Mouse (Mus musculus) c-Kit-positive CD71-positive TER-119-negative erythroid progenitor cells, embryonic 14.5 days (primary cell): ENCODE data around the gene Slco3a1.

ENCODE experiments used
- DNase-seq: peaks from one replicate; pipeline ENCODE4 v3.0.0-alpha.2; 2013; ENCODE audit warnings: low read depth

The Slco3a1 gene

DNA sequence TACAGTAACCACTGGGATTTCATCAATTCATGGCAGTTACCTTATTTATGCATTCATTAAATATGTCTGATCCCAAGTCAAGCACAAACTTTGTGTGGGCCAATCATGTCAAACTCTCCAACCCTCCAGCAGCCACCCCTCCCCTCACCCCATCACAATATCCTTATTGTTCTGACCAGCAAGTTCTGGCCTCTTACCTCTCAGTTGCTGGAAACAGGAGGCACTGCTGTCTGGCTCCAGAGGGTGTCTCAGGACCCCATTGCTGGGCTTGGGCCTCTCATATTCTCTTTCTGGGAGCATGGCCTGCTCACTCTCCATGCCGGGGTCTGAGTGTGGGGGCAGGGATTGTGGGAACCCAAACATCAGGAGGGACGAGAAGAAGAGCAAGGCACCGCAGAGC is 208.1 kb downstream of the Slco3a1 start:
- DNase-seq: no peak

DNA sequence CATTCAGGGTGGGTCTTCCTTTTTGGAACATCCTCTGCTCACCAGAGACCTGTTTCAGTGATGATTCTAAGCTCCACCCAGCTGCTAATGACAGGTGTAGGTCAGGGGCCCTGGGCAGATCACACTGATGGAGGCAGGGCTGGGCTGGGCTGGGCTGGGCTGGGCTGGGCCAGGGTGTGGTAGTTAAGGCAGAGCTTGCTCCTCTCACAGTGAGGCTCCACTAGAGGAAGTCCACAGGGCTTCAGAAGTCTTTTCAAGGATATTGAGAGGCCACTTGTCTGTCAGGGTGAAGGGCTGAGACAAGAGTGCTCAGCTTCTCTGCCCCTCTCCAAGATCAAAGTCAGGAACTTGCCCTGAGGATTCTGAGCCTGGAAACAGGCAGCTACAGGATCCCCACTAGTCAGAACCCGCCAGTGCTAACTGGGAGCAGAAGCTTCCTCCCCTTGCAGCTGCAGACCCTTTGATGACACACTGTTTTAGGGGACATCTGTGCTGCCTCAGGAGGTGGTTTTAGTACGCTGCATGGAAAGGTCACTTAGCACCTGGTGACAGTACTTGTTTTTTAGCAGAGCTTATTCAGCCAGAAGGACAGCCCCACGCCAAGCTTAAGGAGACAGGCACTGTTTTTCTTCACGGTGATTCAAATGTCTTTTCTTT is 213.3 kb downstream of the Slco3a1 start:
- no peak for DNase-seq

DNA sequence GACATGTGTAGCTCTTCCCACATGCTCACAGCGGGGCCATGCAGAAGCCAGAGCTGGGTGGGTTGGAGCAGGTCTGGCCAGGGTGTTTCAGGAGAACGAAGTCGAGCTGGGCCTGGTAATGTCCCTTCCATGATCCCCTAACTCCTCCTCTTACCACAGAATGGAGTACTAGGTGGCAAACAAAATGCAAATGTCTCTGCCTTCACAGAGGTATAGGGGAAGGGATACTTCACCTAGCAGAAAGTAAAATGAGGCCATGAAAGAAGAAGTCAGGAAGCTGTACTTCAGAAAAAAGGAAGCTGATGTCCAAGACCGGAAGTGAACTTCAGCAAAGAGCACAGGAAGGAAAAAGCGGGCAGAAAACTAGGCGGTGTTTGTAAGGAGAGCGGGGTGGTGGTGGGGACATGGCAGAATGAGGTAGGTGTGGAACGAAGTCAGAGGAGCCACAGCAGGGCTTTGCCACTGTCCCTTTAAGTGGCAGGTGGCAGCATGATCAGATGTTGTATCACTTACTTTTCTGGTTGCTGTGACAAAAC is 214.1 kb downstream of the Slco3a1 start:
- DNase-seq: no peak

DNA sequence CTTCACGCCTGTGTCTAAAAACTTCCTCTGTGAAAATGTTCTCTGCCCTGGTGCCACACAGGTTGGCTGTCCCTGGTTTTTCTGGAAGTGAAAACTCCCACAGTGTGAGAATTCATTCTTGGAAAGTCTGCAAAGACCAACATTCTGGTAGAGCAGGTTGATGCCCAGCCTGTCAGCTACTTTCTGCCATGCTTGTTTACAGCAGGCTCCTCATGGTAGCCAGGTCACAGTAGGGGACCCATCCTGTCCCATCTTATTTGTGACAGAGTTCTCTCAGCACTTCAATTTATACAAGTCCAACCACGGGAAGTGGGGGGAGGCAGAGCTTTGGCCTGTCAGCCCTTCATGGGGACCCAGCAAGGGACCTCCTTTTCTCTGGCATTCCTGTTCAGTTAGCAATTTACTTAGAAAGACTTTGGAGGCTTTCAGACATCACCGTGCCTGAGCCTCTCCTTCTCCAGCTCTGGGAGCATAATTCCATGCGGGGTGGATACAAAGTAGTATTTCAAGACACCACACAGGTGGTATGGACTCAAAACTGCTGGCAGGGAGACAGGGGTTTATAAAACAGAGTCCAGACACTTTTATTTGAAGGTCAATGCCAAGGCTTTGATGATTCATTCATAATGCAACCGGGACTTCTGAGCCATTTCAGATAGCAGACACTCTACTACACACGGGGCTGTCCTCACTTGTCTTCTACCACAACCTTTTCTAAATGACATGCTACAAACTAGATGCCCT is 216.7 kb downstream of the Slco3a1 start:
- no peak for DNase-seq

DNA sequence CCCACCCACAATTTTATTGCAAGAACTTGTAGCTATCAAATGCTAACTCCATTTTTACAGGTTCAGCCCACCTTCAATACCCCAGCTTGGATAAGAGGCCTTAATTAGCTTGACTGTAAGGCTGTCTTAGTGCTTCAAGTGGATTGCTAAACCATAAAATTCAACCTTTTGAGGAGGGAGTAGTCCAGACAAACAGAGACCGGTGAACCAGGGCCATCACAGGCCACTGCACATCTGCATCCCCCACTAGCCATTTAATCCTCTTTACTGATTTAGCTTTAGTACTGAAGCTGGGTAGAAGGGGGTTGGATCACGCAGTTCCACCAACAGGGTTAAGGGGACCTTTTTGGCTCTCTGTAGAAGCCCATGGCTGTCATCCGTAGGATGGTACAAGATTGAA is 222.3 kb downstream of the Slco3a1 start:
- DNase-seq: no peak

DNA sequence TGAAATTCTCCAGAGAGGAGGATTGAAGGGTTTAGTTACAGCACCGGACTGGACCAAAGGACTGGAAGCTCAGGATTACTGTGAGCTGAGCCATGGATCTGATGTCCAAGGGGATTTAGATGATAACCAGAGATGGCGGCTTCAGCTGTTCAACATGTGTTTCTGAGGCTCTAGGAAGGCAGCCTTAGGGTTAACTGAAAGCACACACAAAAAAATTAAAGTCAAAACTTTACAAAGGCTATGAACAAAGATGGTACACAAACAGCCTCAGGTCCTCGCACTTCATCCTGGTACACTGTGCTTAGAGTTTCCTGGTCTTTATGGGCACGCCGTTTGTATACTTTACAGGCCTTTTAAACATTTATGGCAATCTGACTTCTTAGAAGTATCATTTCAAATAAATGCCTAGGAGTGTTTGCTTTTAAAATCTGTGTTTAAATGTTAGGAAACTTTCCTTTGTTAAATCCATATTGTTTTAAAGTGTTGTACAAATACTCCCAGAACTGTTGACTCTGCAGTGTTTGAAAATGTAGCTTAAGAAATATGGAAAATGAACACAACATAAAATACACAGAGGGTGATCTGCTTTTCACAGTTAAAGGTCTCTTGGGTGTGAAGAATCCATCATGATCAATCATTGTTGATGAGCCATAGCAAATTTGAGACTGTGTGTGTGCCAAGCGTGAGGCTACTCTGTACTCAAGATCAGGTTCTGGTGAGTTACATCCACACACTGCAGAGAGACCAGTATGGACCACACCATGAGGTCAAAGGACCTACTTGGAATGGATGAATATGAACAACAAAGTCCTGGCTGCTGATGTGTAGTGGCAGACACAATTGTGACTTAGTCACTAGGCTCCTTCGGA is 223.5 kb downstream of the Slco3a1 start:
- no peak for DNase-seq

DNA sequence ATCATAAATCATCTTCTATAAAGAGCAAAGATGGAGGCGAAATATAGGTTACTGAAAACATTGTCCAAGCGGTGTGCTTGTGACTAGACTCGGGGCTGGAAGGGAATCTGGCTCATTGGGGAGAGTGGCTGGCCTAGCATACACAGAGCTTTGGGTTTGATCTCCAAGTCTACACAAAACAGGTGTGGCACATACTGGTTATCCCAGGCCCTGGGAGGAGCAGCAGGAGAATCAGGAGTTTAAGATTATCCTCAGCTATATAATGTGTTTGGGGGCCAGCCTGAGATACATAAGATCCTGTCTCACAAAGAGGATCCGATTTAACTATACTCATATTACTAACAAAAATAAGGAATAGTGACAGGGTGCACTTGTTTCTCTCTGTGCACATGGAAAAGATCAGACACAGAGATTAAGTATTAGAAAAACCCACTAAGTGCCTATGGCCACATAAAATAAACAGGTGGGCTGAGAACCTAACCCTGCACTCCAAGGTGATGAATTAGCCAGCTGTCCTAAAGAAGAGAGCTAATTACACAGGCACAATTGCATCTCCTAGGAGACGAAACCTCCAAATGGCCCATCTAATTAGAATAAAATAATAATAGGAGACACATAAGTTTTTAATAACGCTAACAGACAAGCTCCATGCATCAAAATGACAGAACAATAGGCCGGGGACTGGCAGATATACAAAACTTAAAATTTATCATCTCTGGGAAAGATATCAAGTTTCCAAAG is 224.3 kb downstream of the Slco3a1 start:
- DNase-seq: no peak

DNA sequence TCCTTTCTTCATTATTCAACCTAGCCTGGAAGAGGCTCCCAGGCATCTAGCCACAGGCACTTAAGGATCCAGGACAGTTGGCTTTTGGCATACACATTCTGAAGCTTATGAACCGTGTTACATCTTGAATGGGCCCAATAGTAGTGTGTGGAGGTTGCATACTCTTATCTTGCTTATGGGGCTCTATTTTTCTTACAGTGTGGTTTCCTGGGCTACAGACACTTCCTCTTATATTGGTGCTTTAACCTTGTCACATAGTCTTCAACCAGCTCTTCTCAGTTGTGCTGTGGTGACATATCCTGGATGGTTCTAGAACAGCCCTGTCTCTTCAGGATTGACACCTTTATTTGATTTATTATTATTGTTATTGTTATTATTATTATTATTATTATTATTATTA is 225.6 kb downstream of the Slco3a1 start:
- no peak for DNase-seq

DNA sequence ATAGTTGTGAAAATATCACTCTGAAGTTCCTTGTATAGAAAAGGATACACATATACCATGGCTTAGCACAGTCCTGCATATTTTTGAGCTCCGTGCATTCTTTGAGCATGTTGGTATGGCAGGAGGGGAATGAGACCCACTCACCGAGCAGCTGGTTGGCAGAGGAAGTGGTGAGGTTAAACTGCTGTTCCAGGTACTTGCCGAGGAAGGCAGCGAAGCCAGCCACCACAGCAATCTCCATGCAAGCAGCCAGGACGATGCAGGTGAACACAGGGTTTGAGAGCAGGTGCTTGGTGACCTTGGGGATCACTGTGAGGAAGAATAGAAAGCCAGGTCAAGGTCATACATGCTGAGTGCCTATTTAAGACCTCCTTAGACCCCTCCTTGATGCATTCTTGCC is 226.9 kb downstream of the Slco3a1 start:
- no peak for DNase-seq

DNA sequence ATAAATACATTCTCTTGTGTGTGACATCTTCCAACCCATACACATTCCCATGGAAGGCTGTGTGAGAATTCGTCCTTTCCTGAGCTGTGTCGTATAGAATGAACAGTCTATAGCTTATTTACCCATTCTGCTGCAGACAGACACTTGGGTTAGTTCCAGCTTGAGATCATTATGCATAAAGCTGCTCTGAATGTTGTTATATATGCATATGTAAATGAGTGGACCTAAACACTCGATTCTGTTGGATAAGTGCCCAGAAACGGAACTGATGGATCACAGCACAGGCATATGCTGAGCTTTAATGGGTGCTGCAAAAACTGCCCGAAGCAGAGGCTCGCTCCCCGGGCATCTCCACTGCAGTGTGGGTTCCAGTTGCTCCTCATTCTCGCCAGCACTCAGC is 229.5 kb downstream of the Slco3a1 start:
- no peak for DNase-seq

DNA sequence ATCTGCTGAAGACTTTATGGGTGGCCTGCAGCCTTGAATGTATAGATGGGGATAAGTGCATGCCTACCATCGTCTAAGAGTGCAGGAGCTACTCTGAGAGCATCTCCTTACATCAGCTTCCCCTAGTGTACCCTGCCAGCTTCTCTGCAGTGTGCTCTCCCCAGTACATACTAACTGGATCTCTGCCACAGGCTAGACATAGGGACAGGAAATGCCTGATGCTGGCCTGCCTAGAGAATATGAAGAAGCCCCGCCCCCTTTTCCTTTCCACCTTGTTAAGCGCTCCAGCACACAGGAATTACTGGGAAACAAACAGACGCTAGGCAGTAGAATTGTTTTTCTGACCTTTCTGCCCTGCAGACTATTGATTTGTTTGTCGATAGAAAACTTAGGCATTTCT is 230.9 kb downstream of the Slco3a1 start:
- DNase-seq: no peak

DNA sequence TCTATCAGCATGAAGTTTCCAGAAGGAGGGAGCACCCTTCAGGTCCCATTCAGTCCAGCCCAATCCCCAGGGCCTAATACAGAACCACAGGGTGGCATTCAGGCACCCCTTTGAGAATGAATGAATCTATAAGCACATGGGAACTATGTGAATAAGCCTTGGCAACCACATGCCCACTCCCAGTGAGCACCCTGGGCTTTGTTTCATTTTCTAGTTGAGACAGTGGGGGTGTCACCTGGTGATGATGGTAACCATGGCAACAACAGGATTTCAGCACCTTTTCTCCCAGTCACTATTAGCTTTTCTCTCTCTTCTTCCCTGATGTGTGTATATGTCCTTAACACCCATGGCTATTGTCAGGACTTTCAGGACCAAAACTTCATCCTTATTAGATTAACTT is 231.4 kb downstream of the Slco3a1 start:
- no peak for DNase-seq

DNA sequence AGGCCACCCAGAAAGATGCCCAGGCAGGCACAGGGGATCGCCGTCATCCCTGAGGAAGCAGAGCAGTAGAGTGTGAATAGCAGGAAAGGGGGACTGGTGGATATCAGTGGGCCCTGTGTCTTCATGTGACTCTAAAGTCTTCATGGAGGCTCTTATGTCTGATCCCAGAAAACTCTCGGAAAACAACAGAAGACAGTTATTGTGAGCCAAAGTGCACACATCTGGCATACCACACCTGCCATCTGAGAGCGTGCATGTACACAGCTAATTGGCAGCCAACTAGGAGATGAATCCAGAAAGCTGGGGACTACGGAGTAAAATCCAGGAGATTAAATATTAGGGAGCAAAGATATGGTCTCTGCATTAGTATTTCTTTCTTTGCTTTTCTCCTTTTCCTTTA is 233.9 kb downstream of the Slco3a1 start:
- DNase-seq: no peak

DNA sequence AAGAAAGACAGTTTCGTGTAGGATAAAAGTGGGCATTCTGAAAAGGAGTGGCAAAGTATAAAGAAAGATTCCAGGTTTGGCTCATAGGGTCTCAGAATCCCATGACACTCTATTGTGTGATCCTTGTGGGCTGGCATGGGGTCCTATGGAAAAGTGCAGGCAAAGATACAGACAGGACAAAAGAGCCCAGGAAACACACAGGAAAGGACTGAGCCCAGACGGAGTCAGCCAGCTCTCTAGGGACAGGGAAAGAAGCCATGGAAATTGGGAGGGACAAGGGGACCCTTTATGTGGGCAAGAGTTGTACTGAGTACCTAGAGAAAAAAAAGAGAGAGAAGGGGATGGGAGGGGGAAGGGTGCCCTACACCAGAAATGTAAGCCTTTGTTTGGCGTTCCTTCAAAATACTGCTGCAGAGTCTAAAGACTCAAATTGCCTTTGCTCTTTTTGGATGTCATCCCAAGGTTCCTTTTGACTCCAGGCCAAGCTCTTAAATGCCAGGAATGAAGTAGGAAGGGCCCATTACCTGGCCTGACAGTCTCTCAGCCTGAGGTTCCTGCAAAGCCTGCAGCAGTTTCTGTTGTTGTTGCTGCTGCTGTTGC is 238.6 kb downstream of the Slco3a1 start:
- DNase-seq: no peak

DNA sequence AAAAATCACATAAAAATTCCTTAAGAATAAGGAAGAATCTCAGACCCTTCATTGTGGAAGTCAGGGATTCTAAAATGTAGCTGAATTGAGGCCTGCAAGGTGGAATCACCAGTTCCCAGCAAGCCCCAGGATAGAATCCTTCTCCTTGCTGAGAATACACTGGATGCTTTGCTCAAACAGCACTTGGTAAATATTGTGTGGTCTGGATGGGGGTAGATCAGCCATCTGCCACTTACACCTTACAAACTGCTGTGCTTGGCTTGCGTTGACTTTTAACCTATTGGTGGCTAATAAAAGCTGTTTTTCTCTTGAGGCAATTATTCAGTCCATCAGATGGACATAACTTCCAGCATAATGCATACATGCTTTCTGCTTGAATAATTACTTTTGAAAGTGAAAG is 240.3 kb downstream of the Slco3a1 start:
- no peak for DNase-seq

DNA sequence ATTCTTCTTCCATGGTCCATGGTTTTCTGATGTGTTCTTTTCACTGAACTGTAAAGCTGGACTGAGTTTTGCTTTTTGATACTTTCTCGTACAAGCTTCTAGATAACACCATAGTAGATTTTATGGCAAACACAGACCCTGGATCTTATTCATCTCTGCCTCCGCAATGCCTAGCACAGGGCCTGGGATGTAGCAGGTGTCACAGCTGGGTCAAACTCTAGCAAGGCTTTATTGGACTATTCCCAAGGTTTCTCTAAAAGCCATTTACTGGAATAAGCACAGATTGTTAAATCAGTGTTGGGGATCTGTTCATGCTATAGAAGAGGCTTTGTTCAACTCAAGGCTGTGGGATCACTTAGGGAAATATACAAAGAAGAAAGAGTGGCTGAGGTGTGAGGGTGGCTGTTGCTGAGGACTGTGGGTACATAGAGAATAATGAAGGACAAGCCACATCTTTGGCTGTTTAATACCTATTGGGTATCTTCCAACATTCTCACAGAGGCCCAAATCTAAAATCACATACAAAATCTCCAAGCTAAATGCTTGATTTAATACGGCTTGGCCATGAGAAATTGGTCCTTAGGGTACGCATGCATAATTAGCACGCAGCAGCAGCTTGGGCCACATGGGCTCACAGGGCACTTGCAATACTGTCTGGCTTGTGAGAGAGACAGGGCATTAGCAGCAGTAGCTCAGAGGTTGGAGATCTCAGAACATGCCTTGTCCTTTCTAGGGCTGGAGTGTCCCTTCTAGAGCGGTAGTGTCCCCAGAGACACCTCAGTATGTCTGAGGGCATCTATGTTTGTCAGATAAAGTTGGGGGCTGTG is 241.1 kb downstream of the Slco3a1 start:
- DNase-seq: no peak

DNA sequence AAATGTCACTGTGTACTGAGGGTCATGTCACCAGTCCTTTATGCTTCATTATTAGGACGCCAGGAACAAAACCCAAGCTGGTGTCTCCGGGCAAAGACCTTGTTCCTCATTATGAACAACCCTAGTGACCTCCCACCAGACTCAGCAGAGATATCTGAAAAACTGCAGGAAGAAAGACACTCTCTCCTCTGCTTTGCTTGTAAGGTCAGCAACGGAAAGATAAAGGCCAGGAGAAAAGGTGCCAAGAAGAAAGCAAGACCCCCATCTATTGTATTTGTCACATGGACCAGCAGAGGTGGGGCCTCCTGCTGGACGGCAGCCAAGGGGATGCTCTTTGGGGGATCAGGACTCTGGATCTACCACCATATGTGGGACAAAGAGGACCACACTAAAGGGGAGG is 243.0 kb downstream of the Slco3a1 start:
- no peak for DNase-seq

DNA sequence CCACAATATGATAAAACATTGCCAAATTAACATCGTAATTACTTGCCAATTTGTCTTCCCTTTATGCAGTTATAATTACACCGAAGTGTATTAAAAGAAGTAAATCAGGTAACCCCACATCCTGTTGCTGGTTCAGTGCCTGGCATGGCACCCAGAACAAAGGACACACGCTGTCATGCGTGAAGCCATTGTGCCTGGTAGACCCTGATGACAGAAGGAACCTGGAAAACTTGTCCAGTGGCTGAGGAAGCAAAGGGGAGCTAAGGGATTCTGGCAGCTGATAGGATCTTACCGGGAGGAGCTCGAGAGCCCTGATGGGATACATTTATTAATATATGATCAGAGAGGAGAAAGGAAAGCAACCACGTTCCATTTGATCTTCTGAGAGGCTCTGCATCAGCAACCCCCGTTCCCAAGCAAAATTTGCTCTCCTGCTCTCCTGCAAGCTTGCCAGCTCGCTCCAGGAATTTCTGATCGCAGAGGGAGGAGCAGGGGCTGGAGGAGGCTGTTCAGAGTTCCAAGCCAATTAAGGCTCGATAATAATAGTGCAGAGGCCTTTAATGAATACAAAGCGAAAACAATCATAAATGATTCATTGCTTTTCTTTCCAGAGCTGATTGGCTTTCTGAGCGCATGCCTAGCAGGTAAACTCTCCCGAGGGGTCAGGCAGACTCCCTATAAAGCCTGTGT is 250.8 kb downstream of the Slco3a1 start:
- no peak for DNase-seq

DNA sequence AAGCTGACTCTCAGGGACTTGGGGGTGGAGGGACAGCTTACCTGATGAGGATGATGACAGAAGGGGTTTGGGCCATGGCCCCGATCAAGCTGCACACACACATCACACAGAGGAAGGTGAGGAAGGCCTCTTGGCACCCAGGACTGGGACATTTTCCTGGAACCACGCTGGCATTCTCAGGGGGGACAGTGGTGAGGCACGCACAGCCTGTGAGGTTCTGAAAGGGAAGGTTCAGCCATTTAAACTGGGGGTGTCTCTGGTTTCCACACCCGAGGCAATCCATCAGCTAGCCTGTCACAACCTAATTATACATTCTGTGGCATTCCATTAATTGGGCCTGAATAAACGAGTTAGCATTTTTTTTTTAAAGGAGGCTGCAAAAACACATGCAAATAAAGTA is 251.5 kb downstream of the Slco3a1 start:
- no peak for DNase-seq

DNA sequence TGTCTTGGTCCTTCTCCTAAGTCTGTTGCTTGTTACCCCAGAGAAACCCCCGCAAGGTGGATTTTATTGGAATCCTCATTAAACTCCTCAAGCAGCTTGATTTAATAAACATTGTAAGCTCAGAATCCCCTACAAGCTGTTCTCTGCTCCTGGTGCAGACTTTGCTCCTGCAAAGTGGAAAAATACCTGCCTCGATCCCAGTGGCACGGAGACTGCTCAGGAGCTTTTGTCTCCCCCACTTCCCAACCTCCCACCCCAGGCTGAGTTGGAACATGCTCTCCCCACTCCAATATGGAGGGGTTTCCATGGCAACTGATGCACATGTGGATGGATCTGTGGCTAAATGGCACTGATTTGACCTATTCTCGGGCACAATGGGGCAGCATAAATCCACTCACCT is 268.0 kb downstream of the Slco3a1 start:
- DNase-seq: no peak
